Mouse (Mus musculus): ENCODE data around the gene Gm42957. TPM values are rescaled to one million over a fixed set of nuclear protein-coding genes. Genes with fewer than 3 reads are reported as not detected.

The Gm42957 gene
- polyA plus RNA-seq, 1 experiment, result 0.27 TPM

DNA sequence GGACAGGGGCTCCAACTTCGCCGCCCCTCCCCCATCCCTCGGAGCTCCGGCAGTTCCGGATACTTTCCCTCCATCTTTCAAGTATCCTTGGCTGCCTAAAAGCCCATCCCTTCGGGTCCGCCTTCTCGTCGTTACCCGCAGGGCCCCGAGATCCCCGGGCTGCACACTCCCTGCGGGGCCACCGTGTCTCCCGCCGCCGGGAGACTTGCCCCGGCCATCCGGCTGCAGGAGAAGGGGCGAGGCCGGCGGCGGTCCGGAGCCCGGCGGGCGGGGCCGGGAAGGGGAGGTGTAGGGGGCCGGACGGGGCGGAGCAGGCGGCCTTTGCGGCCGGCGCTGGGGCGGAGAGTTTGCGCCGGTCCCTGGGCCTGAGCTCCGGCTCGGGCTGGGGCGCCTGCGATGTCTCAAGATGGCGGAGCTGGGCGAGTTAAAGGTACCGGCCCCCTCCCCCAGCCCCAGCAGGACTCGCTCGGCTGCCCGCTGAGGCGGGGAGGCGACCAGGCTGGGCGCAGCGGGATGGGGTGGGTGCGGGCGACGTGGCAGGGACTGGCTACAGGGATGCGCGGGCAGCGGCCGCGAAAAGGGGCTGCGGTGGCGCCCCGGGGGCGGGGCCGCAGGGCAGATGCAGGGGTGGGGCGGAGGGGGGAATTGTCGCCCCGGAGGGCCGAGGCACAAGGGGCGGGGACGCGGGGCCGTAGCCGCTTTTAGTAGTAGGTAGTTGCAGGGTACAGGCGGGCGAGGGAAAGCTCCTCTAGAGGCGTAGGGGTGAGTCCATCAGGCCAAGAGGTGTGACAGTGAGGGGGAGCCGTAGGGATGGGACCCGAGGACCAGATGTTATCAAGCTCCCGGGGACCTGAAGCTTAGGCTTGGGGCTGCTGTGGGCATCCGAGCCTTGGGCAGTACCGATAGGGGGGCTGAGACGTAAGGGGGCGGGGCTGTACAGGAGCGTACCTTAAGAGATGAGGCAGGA lies 61.8 kb downstream of the Gm42957 start:
- TF ChIP-seq POLR2A (IDR thresholded peaks at IDR 0.05; ENCODE audit: borderline replicate concordance, extremely low read depth, insufficient read depth, insufficient read length, poor library complexity, severe bottlenecking) (no peak), CTCF (IDR thresholded peaks at IDR 0.05; ENCODE audit: borderline replicate concordance, extremely low read depth, insufficient read depth, insufficient read length) (no peak)
- peak; percentile 94 for DNase-seq (ENCODE audit: low read depth)

- no peak for DNase-seq (ENCODE audit: low read depth)
- TF ChIP-seq CTCF (IDR thresholded peaks at IDR 0.05; ENCODE audit: borderline replicate concordance, extremely low read depth, insufficient read depth, insufficient read length), result no peak
- no peak for TF ChIP-seq POLR2A (IDR thresholded peaks at IDR 0.05; ENCODE audit: borderline replicate concordance, extremely low read depth, insufficient read depth, insufficient read length, poor library complexity, severe bottlenecking)
Measured at GRCm38 (mm10) chr3:96698993-96699690, 63.9 kb downstream of the Gm42957 start.

DNA sequence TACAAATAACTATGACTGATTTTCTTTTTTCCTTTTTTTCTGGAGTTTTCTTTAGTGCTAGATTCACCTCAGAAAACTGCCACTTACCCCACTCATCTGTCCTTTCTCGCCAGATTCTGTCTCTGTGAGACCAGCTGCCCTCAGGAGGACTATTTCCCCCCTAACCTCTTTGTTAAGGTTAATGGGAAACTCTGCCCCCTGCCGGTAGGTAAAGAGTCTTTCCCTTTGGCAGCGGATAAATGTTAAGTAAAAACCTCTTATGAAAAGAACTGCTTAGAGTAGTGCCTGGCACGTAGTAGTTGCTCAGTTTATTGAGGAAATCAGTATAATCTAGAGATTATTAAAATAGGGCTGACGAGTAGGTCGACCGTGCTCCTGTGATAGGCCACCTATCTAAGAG lies 65.1 kb downstream of the Gm42957 start:
- TF ChIP-seq POLR2A (IDR thresholded peaks at IDR 0.05; ENCODE audit: borderline replicate concordance, extremely low read depth, insufficient read depth, insufficient read length, poor library complexity, severe bottlenecking) (no peak), CTCF (IDR thresholded peaks at IDR 0.05; ENCODE audit: borderline replicate concordance, extremely low read depth, insufficient read depth, insufficient read length) (0 out of 2 replicates have a peak, but pooled peaks have one; percentile 4)
- DNase-seq (ENCODE audit: low read depth), result peak; percentile 29

DNA sequence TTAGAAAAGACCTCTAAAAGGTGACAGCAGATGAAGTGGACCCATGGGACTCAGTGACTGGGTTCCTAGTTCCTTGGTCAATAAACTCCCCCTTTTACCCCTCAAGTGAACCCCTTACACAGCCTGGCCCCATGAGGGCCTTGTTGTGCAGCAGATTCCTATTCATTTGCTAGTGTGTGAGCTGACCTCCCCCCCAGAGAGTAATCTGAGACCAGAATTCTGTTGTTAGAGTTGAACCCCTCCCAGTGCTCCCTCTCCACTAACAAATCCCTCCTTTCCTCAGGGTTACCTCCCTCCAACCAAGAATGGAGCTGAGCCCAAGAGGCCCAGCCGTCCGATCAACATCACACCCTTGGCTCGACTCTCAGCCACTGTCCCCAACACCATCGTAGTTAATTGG lies 65.7 kb downstream of the Gm42957 start:
- no peak for DNase-seq (ENCODE audit: low read depth)
- TF ChIP-seq CTCF (IDR thresholded peaks at IDR 0.05; ENCODE audit: borderline replicate concordance, extremely low read depth, insufficient read depth, insufficient read length) (no peak), POLR2A (IDR thresholded peaks at IDR 0.05; ENCODE audit: borderline replicate concordance, extremely low read depth, insufficient read depth, insufficient read length, poor library complexity, severe bottlenecking) (no peak)

Other genes with a start within 250 kb of the Gm42957 start
- 0.05 TPM in 1 of 2 replicates, not detected in the other for gene BC107364, start 183.2 kb upstream of the Gm42957 start, polyA plus RNA-seq (2012; rRNA removed)
- 0.58 and 0.66 TPM in 2 replicates for gene Hfe2, start 110.3 kb upstream of the Gm42957 start, polyA plus RNA-seq (2012; rRNA removed)
- gene Txnip, start 77.5 kb upstream of the Gm42957 start, polyA plus RNA-seq (2012; rRNA removed), result 110 and 138 TPM in 2 replicates
- gene Gm16253, start 58.5 kb upstream of the Gm42957 start, polyA plus RNA-seq (2012; rRNA removed), result not detected in 2 replicates
- gene Polr3gl, start 41.3 kb upstream of the Gm42957 start, polyA plus RNA-seq (2012; rRNA removed), result 30.1 and 39.1 TPM in 2 replicates
- gene Ankrd34a, start 38.8 kb upstream of the Gm42957 start, polyA plus RNA-seq (2012; rRNA removed), result 9.5 and 12.4 TPM in 2 replicates
- gene Lix1l, start 34.3 kb upstream of the Gm42957 start, polyA plus RNA-seq (2012; rRNA removed), result 86.8 and 88.9 TPM in 2 replicates
- 42.9 and 57.2 TPM in 2 replicates for gene Rbm8a, start 5.5 kb upstream of the Gm42957 start, polyA plus RNA-seq (2012; rRNA removed)
- gene Pex11b, start 98 bp upstream of the Gm42957 start, polyA plus RNA-seq (2012; rRNA removed), result 46.1 and 59.6 TPM in 2 replicates
- gene Itga10, start 10.1 kb downstream of the Gm42957 start, polyA plus RNA-seq (2012; rRNA removed), result 5.4 and 5.8 TPM in 2 replicates
- 2.5 and 2.8 TPM in 2 replicates for gene Ankrd35, start 34.7 kb downstream of the Gm42957 start, polyA plus RNA-seq (2012; rRNA removed)
- gene Pias3, start 60.9 kb downstream of the Gm42957 start, polyA plus RNA-seq (2012; rRNA removed), result 32.3 and 34.6 TPM in 2 replicates
- gene Nudt17, start 73.1 kb downstream of the Gm42957 start, polyA plus RNA-seq (2012; rRNA removed), result 7.6 and 8.2 TPM in 2 replicates
- gene Polr3c, start 92.2 kb downstream of the Gm42957 start, polyA plus RNA-seq (2012; rRNA removed), result 42.7 and 45.0 TPM in 2 replicates
- 46.3 and 47.5 TPM in 2 replicates for gene Rnf115, start 92.2 kb downstream of the Gm42957 start, polyA plus RNA-seq (2012; rRNA removed)
- gene Pdzk1, start 193.8 kb downstream of the Gm42957 start, polyA plus RNA-seq (2012; rRNA removed), result 0.14 and 0.15 TPM in 2 replicates
- gene Cd160, start 193.9 kb downstream of the Gm42957 start, polyA plus RNA-seq (2012; rRNA removed), result not detected in 2 replicates